Mouse (Mus musculus): Measurements from ENCODE around the gene Gpr35. TPM values are rescaled to one million over a fixed set of nuclear protein-coding genes. Genes with fewer than 3 reads are reported as not detected.
"Not testable (repeated sequence)": the region's sequence is repeated elsewhere in the genome, so short reads cannot be mapped to it uniquely, and the experiment has no call there.

The Gpr35 gene
- total RNA-seq, 2 experiments from 2014 or later: 0.25 to 0.51 TPM

- peak; percentile 97 for DNase-seq
These were observed 16.4 kb upstream of the Gpr35 start, which contains the start of gene Capn10 for GRCm38 (mm10) chr1:92934182-92934827. Capn10 (plus strand) TSS chr1:92934376.

GRCm38 (mm10) chr1:92935054-92935962 lies 15.4 kb upstream of the Gpr35 start:
- no peak for DNase-seq

- DNase-seq: no peak
These were observed 14.7 kb upstream of the Gpr35 start for GRCm38 (mm10) chr1:92935977-92936376.

- no peak for DNase-seq
These were observed 14.2 kb upstream of the Gpr35 start for GRCm38 (mm10) chr1:92936467-92936866.

- DNase-seq: no peak
These were observed 12.9 kb upstream of the Gpr35 start for GRCm38 (mm10) chr1:92937797-92938196.

- no peak for DNase-seq
These were observed 10.9 kb upstream of the Gpr35 start for GRCm38 (mm10) chr1:92939746-92940145.

GRCm38 (mm10) chr1:92943219-92943989 lies 7.3 kb upstream of the Gpr35 start:
- DNase-seq: no peak

GRCm38 (mm10) chr1:92947966-92948365 lies 2.7 kb upstream of the Gpr35 start:
- DNase-seq: no peak

GRCm38 (mm10) chr1:92949426-92949825 lies 1.2 kb upstream of the Gpr35 start:
- no peak for DNase-seq

- DNase-seq: no peak
These were observed 3.0 kb downstream of the Gpr35 start for GRCm38 (mm10) chr1:92953641-92954040.

- DNase-seq: peak; percentile 60 to 63
These were observed 6.1 kb downstream of the Gpr35 start for GRCm38 (mm10) chr1:92956571-92957335.

GRCm38 (mm10) chr1:92958999-92959398 lies 8.3 kb downstream of the Gpr35 start:
- no peak for DNase-seq

GRCm38 (mm10) chr1:92970791-92971190 lies 20.1 kb downstream of the Gpr35 start:
- DNase-seq: not testable (repeated sequence)

- DNase-seq: no peak
These were observed 21.5 kb downstream of the Gpr35 start for GRCm38 (mm10) chr1:92971879-92972795.

GRCm38 (mm10) chr1:92972854-92973253 lies 22.2 kb downstream of the Gpr35 start:
- no peak for DNase-seq

GRCm38 (mm10) chr1:92976141-92976566 lies 25.5 kb downstream of the Gpr35 start:
- no peak for DNase-seq

- DNase-seq: no peak
These were observed 28.0 kb downstream of the Gpr35 start for GRCm38 (mm10) chr1:92978645-92979044.

- no peak for DNase-seq
These were observed 28.5 kb downstream of the Gpr35 start for GRCm38 (mm10) chr1:92979073-92979602.

GRCm38 (mm10) chr1:92981056-92981845 lies 30.6 kb downstream of the Gpr35 start:
- DNase-seq: no peak
